Mouse (Mus musculus): Measurements from ENCODE around the gene Arpc3.
A peak's percentile ranks its signal among the peaks of the same experiment; 100 is the strongest.

Gene Arpc3

DNA sequence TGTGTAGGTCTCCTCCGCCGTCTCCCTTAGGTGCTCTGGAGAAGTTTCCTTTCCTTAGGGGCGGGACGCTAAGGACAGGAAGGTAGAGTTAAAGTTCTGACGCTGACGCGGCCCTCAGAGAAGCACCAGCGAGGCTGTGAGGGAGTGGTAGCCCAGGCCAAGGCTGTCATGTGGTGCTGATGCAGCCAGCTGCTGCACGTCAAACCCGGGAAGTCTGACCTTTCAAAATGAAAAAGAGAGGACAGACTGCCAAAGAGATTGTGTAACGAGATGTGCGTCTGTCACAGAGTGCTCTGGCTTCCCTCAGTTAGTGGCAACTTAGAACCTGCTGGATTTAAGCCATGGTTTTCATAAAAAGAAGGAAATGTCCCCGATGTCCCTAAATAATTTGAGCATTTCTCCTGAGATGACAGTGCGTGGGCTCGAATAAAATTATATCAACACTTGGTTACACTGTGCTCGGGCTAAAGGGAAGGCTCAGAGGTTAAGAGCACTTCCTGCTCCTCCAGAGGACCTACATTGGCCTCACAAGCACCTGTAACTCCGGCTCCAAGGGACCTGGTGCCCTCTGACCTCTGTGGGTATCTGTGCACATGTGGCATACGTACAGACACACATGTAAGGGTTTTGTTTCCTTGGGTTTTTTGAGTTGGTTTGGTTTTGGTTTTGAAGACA, 9.1 kb downstream of the Arpc3 start:
- peak; percentile 62 for DNase-seq

DNA sequence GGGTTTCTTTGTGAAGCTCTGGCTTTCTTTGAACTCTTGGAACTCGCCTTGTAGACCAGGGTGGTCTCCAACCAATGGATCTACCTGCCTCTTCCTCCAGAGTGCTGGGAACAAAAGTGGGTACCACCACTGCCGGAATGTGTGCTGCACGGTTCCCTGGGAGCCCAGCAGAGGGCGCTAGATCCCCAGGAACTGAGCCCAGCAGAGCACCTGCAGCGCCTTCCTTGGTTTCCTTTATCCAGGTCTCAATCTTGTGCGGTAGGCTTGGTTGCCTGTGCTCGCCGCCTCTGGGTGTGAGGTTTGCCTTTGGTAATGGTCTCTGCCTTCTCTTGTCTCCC, 9.6 kb downstream of the Arpc3 start:
- DNase-seq = peak; percentile 79

DNA sequence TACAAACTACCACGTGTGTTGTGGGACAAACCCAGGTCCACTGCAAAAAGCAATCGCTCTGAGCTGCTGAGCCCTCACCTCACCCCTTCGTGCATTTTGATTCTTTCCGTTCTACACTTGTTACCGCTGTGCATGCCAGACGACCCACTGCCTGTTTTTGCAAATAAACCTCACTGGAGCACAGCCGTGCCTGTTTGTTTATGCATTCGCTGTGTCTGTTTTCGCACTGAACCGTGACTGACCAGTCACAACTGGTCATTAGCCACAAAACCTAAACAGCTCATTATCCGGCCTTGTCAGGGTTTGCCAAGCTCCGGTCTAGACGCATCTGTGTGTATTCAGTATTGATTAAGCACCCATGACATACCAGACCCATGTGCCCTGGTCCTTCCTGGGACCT, 10.5 kb downstream of the Arpc3 start:
- DNase-seq = no peak

DNA sequence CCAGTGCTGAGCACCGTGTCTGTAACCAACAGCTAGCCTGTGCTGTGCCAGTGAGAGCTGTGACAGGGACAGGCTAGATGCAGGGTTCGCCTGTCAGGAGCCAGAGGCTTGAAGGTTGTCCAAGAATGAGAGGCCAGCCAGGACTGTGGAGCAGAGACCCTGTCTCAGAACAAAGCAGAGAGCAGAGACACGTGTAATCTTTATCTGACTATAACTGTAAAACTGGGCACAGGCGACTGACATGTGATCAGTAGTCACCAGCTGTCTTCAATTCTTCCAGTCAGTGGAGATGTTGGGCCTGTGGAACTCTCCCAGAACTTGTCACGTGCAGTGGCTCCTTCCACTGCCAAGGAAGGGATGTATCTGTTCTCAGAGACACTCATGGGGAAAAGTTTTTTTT, 11.1 kb downstream of the Arpc3 start:
- no peak for DNase-seq

DNA sequence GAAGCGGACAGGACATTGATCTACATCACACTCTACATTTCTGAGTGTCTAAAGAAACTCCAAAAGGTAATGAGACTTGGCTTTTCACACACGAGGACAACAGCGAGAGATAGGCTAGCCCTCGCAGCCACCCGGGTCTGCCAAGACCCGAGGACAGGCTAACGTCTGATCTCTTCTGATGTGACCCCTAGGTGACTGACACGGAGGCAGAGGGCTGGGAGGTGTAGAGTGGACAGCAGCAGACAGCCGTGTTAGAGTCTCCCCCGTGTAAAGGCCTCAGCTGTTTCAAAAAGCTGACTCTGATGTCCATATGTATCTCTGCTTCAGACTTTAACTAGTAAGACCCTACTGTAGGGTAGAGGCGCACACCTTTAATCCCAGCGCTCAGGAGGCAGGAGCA, 11.7 kb downstream of the Arpc3 start:
- DNase-seq = no peak

DNA sequence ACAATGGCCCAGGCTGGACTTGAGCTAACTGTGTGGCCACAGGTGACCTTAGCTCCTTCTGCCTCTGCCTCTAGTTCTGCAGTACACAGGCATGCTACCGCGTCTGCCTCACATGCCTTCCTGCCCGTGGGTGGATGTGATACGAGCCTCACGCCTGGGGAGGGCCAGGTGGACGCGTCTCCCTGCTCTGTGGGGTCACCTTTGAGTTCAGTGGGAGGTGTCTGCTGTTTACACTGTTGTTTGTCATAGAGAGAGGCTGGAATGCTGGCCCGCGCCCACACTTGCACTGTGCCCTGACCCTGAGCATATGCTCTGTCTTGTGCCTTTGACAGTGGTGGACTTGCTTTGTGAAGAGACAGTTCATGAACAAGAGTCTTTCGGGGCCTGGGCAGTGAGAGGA, 13.9 kb downstream of the Arpc3 start:
- DNase-seq = no peak

DNA sequence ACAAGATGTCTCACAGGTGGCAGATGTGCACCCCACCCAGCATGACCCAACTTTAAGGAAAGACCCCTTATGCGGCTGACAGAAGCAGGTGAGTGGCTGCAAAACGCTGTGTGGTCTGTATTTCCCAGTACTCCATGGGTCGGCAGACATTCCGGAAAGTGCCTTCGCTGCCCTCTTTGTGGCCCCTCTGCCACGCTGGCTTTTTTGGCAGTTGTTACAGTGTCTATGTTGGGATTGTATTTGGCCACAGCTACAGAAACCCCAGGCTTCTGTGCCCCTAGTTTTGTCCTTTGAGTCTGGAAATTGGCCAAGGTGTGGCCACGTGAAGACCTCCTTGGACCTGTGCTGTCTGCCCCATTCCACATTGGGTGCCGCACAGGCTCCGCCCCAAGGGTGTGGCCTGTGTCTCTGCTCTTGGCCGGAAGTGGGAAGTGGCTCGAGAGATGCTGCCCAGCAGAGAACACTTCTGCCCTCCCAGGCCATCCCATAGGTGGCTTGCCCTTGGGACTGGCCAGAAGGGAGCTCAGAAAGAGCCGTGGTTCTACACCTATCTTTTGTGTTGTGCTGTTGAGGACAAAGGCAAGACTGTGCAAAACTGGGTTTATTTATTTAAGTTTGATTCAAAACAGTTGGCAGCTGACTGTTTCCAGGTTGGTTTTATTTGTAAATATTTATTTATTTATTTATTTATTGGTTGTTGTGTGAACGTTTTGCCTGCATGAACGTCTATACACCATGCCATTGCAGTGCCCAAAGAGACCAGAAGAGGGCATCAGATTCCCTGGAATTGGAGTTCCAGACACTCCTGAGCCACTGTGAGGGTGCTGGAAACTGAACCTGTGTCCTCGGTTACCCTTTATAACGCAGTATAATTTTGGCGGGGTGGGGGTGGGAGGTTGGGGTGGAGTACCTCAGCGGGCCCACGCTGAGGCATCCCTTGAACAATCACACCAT, 18.3 kb downstream of the Arpc3 start:
- DNase-seq = no peak

DNA sequence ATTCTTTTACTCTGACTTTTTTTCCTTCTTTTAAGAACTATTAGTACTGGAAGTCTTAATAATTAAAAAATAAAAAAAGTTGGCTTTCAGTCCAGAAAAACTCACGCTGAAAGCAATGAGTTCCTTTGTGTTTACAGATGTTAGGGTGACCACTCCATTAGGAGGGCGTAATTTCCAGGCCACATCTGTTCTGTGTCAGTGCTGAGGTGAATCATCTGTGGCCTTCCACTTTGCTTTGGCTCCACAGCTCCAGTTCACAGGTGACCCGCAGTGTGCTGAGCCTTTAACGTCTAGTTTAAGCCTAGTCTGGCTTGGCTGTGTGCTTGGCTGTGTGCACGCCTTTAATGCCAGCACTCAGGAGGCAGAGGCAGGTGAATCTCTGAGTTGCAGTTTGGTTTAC, 20.2 kb downstream of the Arpc3 start:
- no peak for DNase-seq

DNA sequence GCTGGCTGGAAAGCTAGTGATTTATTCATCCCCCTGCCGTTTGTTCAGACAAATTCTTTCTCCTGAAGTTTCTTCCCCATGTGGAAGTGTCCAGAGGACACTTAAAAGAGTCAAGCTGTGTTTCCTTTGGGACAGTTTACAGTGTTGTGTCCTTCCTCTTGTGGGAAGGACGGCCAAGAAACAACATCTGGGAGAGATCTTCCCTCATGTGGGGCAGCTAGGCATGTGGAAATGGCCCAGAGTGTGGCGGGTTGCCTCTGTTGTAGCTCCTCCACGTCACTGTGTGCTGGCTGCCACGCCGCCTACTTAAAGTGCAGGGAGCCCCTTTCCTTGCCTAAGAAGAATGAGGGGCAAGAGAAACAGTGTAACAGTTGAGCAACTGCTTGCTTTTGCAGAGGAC, 21.1 kb downstream of the Arpc3 start:
- DNase-seq = no peak

DNA sequence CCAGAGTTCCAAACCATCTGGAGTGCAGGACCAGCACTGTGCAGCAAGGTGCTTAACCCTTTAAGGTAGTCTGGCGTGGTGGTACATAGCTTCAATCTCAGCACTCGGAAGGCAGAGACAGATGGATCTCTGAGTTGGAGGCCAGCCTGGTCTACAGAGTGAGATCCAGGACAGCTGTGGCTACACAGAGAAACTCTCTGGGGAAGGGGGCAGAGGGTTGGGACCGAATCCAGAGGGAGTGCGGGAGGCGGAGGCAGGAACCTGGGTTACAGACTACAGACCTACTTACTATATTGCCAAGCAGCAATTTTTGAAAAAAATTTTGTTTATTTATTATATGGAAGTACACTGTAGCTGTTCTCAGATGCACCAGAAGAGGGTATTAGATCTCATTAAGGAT, 22.7 kb downstream of the Arpc3 start:
- no peak for DNase-seq

DNA sequence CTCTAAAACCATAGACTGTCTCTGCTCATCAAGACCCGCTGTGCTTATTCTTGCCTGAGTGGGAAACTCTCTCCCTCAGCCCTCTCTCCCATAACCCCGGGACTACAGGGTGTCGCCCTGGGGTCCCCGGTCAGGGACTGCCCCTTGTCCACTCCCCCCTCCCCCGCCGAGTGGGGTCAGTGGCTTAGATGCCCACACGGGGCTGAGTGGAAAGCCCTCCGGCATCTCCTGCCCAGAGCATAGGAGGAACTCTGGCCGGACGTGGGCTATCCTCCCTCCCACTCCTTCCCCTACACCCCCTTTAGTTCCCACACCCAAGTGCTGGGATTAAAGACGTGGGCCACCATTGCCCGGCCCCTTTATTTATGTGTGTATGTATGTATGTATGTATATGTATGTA, 23.8 kb downstream of the Arpc3 start:
- DNase-seq = no peak

DNA sequence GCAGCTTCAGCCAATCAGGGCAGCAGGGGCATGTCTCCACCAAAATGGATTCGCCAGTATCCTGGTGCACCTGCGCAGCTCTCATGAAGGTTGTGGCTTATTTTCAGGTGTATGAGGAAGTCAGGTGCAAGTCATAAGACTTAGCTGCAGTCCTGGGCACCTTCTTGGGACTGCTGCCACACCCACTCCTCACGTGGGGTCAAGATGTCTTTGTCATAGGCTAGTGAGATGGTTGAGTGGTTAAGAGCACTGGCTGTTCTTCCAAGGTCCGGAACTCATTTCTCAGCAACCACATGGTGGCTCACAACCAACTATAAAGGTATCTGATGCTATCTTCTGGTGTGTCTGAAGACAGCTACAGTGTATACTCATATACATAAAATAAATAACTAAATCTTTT, 29.0 kb downstream of the Arpc3 start:
- peak; percentile 79 for DNase-seq

DNA sequence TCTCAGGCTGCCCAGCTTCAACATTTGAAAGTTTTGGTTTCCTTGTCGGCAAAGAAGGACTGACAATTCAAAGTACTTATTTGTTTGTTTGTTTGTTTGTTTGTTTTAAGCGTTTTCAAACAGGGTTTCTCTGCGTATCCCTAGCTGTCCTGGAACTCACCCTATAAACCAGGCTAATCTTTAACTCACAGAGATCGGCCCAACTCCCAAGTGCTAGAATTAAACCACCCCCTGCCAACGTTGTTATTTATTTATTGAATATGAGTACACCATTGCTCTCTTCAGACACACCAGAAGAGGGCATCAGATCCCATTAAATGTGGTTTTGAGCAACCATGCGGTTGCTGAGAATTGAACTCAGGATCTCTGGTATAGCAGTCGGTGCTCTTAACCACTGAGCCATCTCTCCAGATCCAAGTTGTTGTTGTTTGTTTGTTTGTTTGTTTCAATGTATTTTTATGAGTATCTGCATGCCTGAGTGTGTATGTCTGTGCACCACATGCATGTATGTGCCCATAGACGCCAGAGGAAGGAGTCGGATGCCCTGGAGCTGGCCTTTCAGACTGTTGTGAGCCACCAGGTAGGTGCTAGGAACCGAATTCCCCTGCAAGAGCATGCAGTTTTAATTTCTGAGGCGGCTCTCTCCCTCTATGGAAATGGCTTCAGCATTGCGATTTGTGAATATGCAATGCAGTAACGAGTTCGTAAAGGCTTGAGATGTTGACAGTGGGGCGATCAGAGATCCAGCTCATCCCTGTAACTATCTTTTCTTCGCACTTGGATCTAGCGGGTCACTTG, 29.8 kb downstream of the Arpc3 start, which contains the start of gene Anapc7:
TSS of gene Anapc7 (plus strand) at position 423 of the 798 bp plus-strand sequence.
- DNase-seq = no peak

DNA sequence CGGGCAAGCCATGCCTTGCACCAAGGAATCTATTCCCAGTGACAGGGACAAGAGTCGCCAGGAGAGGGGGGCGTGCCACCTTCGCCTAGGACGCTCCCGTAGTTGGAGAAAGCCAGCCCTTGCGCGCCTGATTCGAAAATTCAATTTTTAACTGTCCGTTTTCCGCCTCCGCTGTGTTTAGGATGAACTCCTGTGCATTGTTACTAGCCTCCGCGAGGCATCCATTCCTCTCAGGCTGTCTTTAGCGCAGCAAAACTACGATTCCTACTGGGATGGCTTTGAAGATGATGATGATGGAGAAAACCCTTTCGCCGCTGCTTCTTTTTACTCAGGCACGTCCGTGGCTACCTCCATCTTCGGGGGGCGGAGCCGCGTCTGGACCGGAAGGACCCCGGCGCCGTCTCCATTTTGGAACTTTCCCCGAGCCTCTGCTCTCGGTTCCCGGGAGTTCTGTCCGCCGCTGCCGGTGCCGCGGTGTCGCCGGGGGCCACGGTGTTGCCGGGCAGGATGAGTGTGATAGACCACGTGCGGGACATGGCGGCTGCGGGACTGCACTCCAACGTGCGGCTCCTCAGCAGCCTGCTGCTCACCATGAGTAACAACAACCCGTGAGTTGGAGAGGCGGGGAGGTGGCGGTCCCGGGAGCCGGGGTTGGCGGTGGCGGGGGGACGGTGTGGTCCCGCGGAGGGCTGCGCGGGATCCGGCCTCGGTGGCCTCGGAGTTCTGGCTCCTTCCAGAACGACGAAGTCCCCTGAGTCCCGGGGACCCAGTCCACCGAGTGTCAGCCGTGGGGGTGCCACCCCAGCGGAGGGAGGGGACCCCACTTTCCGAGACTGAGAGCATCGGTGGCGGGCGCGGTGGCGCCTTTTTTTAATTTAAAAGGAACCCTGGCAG, 30.6 kb downstream of the Arpc3 start:
- DNase-seq = peak; percentile 97

DNA sequence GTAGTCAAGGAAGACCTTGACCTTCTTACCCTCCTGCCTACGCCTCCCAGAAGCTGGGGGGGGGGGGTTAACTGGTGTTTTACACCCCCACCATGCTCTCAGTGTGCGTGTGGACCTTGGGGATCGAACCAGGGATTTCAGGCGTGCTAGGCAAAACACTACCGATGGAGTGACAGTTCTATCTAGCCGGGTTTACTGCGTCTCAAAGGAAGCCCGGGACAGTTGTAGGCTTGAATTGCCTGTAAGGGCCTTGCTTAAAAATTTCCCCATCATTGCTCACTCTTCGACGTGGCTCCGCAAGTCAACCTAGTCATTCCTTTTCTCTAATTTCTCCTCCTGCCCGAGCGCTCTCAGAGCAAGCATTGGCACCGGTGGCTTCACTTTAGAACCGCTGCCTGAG, 31.4 kb downstream of the Arpc3 start:
- no peak for DNase-seq

DNA sequence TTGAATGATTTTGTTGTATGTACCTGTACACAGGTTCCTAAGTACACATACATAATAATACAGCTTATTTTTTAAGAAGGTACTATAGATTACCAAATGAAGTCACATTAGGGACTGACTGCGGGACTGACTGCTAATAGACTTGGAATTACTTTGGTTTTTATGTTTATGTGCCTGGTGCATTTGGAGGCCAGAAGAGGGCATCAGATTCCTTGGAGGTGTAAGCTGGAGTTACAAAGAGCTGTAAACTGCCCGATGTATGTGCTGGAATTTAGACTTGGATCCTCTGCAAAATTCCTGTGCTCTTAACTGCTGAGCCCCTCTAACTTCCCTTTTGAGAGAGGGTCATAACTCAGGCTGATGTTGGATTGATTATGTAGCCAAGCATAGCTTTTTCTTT, 33.9 kb downstream of the Arpc3 start:
- DNase-seq = no peak

DNA sequence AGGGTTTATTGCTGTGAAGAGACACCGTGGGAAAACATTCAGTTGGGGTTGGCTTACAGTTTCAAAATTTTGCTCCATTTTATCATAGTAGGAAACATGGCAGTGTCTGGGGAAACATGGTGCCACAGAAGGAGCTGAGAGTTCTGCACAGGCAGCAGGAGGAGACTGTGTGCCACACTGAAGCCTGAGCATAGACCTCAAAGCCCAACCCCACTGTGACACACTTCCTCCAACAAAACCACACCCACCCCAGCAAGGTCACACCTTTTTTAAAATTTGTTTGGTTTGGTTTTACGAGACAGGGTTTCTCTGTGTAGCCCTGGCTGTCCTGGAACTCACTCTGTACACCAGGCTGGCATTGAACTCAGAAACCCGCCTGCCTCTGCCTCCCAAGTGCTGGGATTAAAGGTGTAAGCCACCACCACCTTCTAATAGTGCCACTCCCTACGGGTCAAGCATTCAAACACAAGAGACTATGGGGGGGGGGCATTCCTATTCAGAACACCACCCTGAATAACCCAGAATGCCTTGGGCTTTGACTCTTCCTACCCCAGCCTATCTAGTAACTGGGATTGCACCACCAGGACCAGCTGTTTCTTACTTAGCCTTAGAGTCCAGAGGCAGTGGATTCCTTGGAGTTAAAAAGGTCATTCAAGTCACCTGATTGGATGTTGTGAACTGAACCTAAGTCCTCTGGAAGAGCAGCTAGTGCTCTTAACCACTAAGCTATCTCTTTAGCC, 38.5 kb downstream of the Arpc3 start:
- DNase-seq = no peak

DNA sequence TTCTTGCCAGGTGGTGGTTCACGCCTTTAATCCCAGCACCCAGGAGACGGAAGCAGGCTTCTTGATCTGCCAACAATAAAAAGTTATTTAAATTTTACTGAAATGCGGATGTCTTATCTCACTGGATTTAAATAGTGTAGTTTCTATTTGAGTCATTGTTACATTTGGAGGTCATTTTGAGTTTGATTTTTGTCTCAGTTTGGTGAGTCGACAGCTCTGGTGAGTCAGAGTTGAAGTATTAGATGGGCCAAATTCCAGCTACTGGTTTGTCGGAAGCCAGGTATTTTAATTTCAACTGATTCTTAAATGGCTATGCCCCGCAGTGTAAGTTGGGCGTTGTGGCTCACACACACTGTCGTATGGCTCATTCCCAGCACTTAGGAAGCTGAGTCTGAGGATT, 39.5 kb downstream of the Arpc3 start:
- DNase-seq = no peak

DNA sequence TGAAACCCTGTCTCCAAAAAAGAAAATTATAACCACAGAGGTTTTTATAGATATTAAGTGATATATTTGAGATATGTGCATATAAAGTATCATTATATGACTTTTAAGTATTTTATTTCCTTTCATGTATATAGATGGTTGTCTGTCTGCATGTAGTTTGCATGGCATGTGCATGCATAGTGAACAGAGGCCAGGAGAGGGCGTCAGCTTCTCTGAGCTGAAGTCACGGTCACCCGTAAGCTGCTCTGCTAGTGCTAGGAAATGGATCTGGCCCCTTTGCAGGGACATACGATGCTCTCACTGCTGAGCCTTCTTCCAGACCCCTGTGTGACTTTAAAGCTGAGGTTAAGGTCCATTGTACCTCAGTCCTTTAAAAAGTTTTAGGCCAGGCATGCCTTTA, 42.9 kb downstream of the Arpc3 start:
- no peak for DNase-seq

DNA sequence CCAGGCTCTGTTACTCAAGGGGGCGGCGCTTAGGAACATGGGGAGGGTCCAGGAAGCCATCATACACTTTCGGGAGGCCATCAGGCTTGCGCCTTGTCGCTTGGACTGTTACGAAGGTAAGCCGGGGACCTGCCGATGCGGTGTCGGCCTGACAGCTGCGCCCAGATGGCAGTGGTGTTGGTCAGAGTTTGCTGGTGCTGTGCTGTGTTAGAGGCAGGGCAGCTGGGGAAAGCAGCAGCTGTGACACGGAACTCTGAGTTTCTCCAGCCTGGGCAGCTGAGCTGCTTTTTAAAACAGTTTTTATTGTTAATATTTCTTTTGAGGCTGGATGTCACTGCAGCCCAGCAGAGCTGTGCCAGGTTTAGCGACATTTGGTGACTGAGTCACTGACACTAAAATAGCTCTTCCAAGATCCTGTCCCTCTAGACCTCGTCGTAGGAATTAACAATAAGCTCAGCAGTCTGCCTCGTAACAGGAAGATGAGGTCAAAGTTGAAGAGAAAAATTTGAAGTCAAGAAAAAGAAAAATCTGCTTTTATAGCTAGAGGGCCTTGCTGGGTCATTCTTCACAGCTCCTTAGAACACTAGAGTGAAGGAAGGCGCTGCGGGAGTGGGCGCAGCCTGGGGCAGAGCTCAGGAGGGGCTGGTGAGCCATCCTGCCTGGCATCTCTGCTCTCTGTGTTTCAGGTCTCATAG, 47.9 kb downstream of the Arpc3 start:
- no peak for DNase-seq

DNA sequence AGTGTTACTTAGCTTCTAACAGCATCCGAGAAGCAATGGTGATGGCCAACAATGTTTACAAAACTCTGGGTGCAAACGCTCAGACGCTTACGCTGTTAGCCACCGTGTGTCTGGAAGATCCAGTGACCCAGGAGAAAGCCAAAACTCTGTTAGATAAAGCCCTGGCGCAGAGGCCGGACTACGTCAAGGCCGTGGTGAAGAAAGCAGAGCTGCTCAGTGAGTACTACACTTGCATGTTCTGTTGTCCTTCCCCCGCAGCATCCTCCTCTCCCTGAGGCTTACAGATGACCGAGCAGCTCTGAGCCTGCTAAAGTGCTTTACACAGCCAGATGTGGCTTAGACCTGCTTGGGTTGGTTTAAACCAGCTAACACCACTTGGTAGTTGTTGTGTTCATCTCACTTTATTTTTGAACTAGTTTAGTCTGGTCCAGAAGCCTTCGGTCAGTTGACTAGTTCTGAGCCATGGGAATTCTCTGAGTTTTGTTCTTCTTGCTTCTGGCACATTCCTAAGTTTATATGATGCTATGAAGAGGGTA, 48.5 kb downstream of the Arpc3 start:
- DNase-seq = no peak
